Mouse (Mus musculus) thymus, postnatal 0 days (tissue): Measurements from ENCODE around the gene Gm26992. TPM values are rescaled to one million over a fixed set of nuclear protein-coding genes. Genes with fewer than 3 reads are reported as not detected.
"Not testable (repeated sequence)": the region's sequence is repeated elsewhere in the genome, so short reads cannot be mapped to it uniquely, and the experiment has no call there.

ENCODE experiments used
- DNase-seq: peaks from one replicate; pipeline ENCODE4 v3.0.0-alpha.2; 2015; ENCODE audit warnings: low spot score
- polyA plus RNA-seq: library from polyadenylated mRNA; unstranded; fragments of >200 nt; fragmentation: Nextera tagmentation; extraction: Ambion mirVana; gene quantifications from 2 replicates; pipeline ENCODE4 v1.2.1, GENCODE M21; 2015

Gm26992 gene
- polyA plus RNA-seq = not detected in 2 replicates

DNA sequence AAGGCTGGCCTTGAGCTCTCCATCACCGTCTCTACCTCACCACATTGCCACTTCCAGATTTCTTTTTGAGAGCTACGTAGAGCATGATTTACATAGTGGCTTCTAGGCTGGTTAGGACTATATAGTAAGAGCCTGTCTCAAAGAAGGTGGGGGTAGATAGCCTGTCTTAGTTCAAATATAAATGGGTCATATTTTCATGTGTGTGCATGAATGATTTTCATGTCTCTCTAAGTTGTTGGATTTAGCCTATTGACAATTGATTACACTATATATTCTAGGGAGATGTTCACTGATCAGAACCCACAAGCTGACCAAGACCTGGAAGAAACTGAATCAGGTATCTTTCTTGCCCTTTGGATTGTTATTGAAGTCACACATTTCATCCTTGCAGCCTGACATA, at the start of gene Gm26992:
TSS of gene Gm26992 (plus strand) at position 301 of the 400 bp plus-strand sequence.
- DNase-seq = no peak

DNA sequence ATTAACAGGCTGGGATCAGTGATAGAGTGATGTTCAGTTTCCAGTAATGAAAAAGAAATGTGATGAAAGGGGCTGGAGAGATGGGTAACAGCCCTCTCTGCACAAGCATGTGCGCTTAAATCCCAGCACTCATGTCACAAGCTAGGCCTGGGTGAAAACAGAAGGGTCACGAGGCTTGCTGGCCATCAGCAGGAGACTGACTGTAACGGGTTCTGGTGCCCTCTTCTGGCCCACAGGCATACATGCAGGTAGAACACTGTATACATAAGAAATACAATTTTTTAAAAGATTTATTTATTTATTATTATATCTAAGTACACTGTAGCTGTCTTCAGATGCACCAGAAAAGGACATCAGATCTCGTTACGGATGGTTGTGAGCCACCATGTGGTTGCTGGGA, 47.6 kb upstream of the Gm26992 start:
- no peak for DNase-seq

DNA sequence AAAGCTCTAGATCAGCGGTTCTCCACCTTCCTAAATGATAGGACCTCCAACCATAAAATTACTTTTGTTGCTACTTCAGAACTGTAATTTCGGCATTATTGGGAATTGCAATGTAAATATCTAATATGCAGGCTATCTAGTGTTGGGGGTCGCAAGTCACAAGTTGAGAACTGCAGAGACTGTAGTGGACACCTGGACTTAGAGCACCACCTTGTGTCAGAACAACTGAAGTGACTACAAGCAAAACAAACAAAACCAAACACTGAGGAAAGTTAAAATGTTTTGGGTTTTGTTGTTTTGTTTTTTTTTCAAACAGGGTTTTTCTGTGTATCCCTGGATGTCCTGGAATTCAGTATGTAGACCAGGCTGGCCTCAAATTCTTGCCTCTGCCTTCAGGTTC, 37.3 kb upstream of the Gm26992 start:
- DNase-seq = no peak

DNA sequence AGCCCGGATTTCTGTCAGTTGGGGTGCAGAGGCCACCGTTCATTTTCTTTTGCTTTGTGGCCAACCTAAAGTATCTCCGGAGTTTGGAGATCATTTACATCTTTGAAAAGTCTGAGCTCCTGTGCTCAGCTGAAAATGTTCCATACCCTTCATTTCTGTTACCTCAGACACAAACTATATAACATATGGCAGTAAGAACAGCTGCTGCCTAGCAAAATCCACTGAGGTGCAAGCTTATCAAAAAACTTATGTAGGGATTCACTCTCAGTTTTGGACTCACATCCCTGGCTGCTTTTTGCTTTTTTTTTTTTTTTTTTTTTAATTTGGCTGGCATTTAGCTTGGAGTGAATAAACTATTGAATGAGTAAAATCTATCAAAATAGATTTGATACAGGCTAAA, 33.7 kb upstream of the Gm26992 start:
- DNase-seq = no peak

DNA sequence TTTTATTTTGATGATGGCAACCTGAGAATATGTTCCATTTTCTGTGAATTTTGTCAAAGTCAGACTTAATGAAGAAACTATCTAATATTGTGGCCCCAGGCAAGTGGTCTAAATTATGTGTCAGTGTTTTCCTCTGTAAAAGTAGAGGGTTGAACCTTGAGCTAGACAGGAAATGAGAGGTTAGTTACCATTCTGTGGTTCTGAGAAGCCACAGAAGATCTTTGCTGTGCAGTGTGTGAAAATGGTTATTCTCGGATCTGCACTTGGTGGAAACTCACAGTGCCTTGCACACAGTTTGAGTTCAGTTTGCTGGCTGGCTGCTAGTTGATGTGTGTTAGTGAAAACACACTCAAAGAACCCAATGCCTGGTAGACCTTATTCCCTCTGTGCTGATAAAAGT, 28.0 kb upstream of the Gm26992 start:
- DNase-seq = peak; percentile 17

DNA sequence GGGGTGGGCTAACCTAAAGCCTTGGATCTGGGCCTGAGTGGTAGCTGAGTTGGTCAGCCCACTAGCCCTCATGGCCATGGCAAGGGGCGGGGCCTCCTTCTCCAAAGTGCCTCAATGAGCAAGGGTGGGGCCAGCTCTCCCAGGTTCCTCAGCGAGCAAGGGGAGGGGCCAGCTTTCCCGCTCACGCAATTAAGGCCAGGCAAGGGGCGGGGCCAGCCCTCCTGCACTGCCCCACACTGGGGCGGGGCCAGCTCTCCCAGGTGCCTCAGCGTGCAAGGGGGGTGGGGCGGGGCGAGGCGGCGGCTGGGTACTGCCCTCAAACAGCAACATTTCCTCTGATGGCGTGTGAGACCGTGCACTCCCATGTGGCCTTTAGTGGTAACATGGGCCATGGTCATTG, 16.8 kb upstream of the Gm26992 start:
- no peak for DNase-seq

DNA sequence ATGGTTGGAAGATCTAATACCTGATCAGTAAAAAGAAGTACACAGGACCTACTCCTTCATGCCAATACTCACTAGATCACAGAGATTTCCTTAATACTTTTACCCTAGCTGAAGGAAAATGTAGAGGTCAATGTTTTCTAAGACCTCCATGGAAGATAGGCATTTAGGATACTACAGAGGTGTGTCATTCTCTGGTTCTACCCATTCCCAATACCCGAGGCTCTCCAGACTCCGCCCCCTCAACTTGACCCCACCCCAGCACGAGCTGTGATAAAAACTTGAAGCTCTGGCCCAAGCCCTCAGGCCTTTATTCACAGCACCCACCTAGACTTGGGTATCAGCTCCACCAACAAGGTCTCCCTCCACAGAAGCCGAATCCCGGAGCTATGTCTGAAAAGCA, 7.6 kb upstream of the Gm26992 start, which contains the start of gene Tsx:
TSS of gene Tsx (plus strand) at position 301 of the 400 bp plus-strand sequence.
- no peak for DNase-seq

DNA sequence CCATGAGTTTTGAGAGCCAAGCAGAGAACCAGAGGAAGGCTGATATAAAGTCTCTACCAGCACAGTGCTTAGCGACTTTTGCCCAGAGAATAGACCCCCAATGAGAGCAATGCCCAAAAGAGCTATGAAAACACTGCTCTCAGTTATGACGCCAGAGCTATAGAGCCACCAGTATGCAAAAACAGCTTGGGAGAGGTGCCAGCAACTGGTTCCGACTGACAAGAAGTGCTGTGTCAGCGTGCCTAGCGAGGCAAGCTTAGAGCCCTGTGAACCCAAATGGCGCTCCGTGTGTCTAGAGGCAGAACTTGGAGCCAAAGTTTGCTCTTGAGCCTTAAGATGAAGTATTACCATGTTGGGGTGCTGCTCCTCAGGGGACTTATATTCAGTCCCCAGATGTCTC, 5.9 kb downstream of the Gm26992 start:
- no peak for DNase-seq

DNA sequence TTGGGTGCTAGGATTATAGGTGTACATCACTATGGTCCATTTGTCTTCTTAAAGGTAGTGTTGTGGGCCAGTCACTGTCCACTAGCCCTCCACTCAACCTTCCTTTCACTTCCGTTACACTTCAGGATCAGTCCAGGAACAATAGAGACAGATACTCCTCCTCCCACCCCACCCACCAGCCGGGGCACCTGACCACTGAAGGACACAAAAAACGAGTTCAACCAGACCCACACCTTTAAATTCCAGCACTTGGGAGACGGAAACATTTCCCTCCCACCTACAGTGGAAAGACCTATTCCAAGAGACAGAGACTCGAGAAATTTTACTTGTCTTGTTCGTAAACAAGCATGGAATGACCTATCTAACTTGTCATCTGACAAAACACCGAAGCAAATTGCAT, 10.5 kb downstream of the Gm26992 start:
- no peak for DNase-seq

DNA sequence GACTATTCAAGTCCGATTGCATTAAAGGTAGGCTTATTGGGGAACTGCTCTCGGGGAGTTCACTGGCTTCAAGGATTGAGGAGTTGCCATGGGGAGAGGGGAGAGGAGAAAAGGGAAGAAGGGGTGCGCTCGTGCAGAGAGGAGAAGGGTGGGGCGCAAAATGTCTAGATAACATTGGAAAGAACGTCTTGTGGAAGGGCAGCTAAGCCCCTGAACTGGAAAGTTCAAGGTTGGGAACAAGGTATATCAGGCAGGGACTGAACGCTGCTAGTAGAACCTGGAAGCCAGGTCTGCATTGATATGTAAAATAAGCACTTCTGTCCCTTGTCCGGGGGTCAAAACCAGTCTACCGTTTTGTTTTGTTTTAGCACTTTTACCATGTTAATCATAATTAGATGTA, 16.2 kb downstream of the Gm26992 start:
- no peak for DNase-seq

DNA sequence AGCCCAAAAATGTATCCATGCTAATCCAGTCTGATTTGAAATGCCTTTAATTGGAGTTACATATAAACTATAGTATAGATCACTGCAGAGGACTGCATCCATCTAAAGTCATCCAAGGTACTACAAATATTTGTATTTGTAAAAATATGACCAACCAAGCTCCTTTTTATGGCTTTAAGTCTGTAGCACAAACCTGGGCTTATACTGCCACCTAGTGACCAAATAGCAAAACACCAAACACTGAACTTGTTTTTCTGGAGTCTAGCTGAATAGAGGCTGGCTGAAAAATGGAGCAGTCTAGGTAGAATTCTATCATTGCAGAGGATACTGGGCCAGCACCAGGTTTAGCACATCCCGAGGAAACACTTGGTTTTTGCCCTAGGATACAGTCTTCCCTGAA, 19.0 kb downstream of the Gm26992 start:
- DNase-seq = peak; percentile 63

DNA sequence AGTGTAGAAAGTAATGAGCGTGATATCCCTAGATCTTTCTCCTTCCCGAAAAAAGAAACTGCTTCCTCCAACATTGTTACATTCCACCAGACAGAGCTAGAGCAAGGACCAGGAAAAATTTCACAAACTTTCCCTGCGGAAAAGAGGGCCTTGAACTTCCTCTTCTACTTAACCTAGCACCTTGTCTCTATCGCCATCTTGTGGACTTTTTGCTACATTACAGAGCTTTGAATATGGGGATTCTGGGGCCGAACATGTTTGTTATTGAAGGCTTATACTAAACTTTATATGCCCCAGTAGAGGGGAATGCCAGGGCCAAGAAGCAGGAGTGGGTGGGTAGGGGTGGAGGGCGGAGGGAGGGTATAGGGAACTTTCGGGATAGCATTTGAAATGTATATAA, 21.9 kb downstream of the Gm26992 start:
- DNase-seq = peak; percentile 67

DNA sequence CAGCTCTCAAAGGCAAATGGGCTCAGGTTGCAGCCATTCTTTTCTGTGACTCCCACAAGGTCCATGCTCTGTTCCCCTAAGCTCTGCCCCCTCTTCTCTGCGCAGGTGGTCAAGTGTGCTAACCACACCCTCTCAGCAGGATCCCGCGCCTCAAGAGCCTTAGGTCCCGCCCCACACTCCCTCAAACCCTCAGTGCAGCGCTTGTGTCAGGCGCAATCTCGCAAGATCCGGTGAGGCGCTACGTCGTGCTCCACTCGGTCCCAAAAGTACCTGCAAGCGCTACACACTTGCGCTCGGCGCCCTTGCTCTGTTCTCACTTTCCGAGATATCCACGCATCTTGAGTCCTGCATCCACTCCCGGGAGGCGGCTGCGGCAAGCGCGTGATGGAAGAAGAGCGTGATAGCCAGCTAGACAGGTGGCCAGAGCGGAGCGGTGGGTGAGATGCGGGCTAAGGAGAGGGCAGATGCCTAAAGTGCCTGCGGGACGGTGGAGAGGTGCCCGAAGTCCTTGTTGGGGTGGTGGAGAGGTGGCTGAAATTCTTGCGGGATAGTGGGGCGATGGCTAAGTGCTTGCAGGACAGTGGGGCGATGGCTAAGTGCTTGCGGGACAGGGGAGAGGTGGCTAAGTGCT, 25.8 kb downstream of the Gm26992 start:
- DNase-seq = peak; percentile 15

DNA sequence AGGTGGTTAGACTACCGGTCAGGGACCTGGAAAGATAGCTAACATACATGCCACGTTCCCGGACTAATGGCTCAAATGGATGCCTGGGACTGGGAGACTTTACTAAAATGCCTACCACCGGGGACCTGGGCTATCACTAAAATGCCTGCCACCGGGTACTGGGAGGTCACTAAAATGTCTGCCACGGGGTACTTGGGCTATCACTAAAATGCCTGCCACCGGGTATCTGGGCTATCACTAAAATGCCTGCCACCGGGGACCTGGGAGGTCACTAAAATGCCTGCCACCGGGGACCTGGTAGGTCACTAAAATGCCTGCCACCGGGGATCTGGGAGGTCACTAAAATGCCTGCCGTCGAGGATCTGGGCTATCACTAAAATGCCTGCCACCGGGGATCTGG, 26.6 kb downstream of the Gm26992 start:
- not testable (repeated sequence) for DNase-seq

DNA sequence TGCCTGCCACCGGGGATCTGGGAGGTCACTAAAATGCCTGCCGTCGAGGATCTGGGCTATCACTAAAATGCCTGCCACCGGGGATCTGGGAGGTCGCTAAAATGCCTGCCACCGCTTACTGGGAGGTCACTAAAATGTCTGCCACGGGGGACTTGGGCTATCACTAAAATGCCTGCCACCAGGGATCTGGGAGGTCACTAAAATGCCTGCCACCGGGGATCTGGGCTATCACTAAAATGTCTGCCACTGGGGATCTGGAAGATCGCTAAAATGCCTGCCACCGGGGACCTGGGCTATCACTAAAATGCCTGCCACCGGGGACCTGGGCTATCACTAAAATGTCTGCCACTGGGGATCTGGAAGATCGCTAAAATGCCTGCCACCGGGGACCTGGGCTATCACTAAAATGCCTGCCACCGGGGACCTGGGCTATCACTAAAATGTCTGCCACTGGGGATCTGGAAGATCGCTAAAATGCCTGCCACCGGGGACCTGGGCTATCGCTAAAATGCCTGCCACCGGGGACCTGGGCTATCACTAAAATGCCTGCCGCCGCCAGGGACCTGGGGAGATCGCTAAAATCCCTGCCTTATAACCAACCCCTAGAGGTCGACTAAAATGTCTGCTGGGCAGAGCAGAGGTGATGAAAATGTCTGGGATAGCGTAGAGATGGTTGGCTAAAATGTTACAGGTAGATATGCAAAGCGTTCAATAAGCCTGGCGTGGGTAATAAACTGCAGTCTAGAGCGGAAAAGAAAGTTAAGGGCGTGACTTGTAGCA, 27.3 kb downstream of the Gm26992 start:
- not testable (repeated sequence) for DNase-seq

DNA sequence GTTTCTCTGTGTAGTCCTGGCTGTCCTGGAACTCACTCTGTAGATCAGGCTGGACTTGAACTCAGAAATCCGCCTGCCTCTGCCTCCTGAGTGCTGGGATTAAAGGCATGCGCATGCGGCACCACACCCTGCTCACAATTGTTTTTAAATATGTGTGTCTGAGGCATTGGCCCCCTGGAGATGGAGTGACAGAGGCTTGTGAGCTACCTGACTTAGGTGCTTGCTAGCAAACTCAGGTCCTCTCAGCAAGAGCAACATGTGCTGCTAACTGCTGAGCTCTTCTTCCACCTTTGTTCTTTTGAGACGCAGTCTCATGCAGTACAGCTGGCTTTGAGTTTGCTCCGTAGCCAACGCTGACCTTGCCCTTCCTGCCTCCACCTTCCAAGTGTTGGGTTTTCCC, 31.0 kb downstream of the Gm26992 start:
- no peak for DNase-seq

DNA sequence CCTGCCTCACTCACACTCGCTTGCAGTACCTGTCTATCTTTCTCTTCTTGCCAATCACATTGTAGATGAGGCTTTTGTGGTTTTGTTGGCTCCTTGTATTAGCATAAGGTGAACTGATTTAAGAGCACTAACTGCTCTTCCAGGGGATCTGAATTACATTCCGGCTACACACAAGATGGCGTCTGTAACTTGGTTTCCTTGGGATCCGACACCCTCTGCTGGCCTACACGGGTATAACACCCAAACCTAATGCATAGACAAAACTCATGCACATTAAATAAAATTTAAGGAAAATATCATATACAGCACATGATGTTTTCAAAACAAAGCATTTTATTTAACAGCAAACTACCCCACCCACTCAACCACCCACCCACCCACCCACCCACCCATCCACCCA, 38.2 kb downstream of the Gm26992 start:
- no peak for DNase-seq

DNA sequence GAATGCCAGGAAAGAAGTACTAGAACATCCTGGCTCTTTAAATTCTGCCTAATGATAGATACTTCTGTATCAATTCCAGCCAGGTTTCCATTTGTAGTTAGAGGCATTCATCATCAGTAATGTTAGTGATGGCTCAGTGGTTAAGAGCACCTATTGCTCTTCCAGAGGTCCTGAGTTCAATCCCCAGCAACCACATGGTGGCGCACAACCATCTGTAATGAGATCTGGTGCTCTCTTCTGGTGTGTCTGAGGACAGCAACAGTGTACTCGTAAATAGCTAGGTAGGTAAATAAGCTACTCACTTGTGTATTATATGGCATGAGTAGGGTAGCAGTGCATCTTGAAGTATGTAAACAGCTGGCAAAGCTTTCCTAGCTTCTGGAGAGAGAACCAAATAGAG, 47.2 kb downstream of the Gm26992 start:
- no peak for DNase-seq

DNA sequence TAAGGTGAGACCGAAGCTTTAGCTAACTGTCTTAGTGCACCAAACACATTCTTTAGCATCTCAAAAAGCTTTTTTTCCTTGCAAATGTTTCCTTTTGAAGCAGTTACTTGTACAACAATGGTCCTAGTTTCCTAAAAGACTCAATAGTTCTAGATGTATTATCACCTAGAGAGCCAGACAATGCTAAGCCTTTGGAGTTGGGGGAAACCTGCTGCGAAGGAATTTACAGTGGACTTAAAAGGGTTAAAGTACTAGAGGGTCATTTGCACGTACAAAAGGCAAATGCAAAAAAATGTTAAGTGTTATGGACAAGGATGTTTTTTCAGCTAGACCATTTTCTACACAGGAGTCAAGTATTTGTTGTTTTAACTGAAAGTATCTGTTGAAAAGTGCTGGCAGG, 50.5 kb downstream of the Gm26992 start:
- DNase-seq = no peak

DNA sequence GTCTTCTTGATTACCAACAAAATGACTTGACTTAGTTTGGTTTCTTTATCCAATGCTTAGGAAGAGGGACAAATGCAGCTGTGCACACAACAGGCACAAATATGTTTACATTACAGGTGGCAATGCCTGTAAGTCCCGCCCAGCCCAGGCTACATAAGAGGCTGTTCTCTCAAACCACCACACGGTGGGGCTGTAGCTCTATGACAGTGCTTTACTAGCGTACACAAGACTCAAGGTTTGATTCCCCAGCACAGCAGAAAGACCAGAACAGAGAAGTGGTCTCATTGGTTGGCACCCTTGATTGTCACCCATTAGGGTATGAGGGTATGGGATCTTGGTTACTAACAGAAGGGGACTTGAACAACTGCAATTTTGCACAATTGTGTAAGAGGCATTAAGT, 55.7 kb downstream of the Gm26992 start:
- DNase-seq = peak; percentile 85

DNA sequence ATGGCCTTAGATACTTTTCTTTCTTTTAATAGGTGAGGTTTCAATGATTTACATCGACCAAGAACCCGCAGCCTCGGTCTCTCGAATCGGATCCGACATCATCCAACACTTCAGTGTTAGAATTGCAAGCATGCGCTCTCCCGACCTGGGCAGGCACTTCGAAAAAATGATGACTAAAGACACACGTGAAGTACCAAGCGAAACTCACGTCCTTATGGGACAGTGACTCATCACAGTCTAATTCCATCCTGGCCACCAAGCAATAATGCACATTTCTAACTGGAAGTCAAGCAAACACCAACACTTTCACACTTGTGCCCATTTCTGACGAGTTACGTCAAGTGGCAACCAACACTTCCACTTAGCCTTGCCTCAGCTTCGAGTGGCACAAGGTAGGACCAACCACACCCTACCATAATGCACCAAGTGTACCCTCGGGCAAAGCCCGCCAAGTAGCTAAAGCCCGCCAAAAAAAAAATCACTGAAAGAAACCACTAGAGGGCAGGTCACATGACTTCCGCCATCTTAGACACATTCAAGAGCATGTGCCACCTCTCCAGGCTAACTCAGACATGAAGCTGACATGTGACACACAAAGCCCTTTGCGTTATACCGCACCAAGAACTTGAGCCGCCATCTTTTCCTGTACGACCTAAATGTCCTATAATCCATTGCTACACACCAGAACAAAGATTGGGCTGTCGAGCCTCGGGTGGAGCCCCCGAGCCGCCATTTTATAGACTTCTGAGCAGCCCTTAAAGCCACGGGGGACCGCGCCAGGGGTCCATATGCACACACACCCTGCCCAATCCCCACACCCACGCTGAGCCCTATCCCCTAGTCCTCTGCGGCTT, 59.7 kb downstream of the Gm26992 start:
- peak; percentile 70 for DNase-seq

DNA sequence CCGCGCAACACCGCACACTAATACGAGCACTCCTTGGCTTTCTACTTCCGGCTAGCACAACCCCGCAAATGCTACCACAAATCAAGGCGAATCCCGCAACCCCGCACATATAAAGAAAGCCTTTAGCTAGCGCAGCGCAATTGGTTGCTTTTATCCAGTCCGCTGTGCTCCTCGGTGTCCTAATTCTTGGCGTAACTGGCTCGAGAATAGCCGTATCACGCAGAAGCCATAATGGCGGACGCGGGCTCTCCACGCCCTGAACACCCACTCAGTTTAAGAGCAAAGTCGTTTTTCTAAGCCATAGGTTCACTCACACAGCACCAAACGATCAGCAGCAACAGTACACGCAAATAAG, 60.3 kb downstream of the Gm26992 start:
- DNase-seq = no peak
